17 mouse cellular contexts compared by ENCODE assay signal in genomic region chr3:21939738-21940137, GRCm38 (mm10).
DNase-seq lines count a peak whose midpoint lies in the region; ATAC-seq and TF ChIP-seq lines count a peak whose summit lies in the region.
"Had no signal": no experiment of that assay in that cellular context is flagged by ENCODE, and none has a peak within 500 bp of the region (broad histone marks: within the 10 kb centered on the region; RNA-seq: fewer than 3 reads in every experiment).

No protein-coding gene starts in this region.

- no peaks in the 10 kb centered on the region for H3K36me3 ChIP-seq in CH12.LX (replicated peaks in 1 of 2; ENCODE audit: control insufficient read depth in 1 of 2, insufficient read depth in 1 of 2, low read length in 1 of 2)
- H3K36me3 ChIP-seq: embryonic facial prominence, embryonic 12.5 days; forebrain, embryonic 15.5 days; heart, embryonic 12.5 days; hindbrain, embryonic 15.5 days had no signal

- TF ChIP-seq EP300 in CH12.LX (IDR thresholded peaks at IDR 0.05; ENCODE audit: low read length): no peak

- H3K27ac ChIP-seq in CH12.LX (ENCODE audit: insufficient read depth, low read depth): no peak overlapping the region
- H3K27ac ChIP-seq: embryonic facial prominence, embryonic 12.5 days; forebrain, embryonic 15.5 days; heart, adult 2 months; hindbrain, embryonic 15.5 days had no signal

- ATAC-seq in hematopoietic stem cell, adult 5-6 weeks (replicated peaks in 1 of 2; ENCODE audit: insufficient read depth in 1 of 2, low FRiP score in 2 of 2, low TSS enrichment in 1 of 2, low read depth in 1 of 2, poor library complexity in 2 of 2, severe bottlenecking in 2 of 2): peak; percentile 11 to 34; a peak in 3 of 4 replicates
- ATAC-seq in cerebellum, adult (ENCODE audit: insufficient number of reproducible peaks, low FRiP score, low TSS enrichment): no peak
- ATAC-seq: forebrain, embryonic 15.5 days had no signal

- no peaks in the 10 kb centered on the region for H3K9me3 ChIP-seq in CH12.LX (replicated peaks; ENCODE audit: low read length)
- H3K9me3 ChIP-seq: embryonic facial prominence, embryonic 12.5 days; forebrain, embryonic 15.5 days; heart, embryonic 12.5 days; hindbrain, embryonic 15.5 days had no signal

- 0 out of 2 replicates have a peak overlapping the region, but pooled peaks have one; percentile 27 for H3K9ac ChIP-seq in CH12.LX (ENCODE audit: insufficient read depth, low read depth)
- H3K9ac ChIP-seq: embryonic facial prominence, embryonic 12.5 days; forebrain, embryonic 15.5 days; heart, embryonic 12.5 days; hindbrain, embryonic 15.5 days had no signal

- TF ChIP-seq RAD21 in CH12.LX (IDR thresholded peaks at IDR 0.05; ENCODE audit: low read depth, low read length): no peak

- peaks cover 19 to 82% of the 10 kb centered on the region in 2 experiments for H3K4me1 ChIP-seq in CH12.LX (ENCODE audit: control insufficient read depth in 1 of 2, insufficient read depth in 2 of 2)

- H3K27me3 ChIP-seq in CH12.LX (replicated peaks): no peaks in the 10 kb centered on the region
- H3K27me3 ChIP-seq: embryonic facial prominence, embryonic 12.5 days; forebrain, embryonic 15.5 days; heart, embryonic 12.5 days; hindbrain, embryonic 15.5 days had no signal

- DNase-seq in CD4-positive helper T cell, adult 2 months (ENCODE audit: low read depth, low spot score): peak; percentile 74
- DNase-seq in CH12.LX (ENCODE audit: extremely low read depth): no peak
- DNase-seq in left cerebral cortex, adult 9 months (ENCODE audit: low spot score in 2 of 2): no peak
- DNase-seq in kidney, postnatal 10 days: no peak
- DNase-seq: adrenal gland, adult 2 months; adrenal gland, postnatal 25 days; cerebellum, adult 2 months; cerebellum, postnatal 14 days; gastrocnemius, postnatal 10 days; heart, adult 2 months; kidney, adult 11 months had no signal

- in situ Hi-C loops in CH12.LX (cut with MboI; ENCODE audit: low pct_ligation_motif_present, low pct_unique_long_range_greater_than_20kb, low sequenced_read_pairs): loop anchor here (5.0 to 25.0 kb wide), 4 partner anchors 133 to 1277 kb away; no protein-coding TSS in a partner anchor

- H3K4me2 ChIP-seq in CH12.LX (ENCODE audit: insufficient read depth, low read depth, poor library complexity, severe bottlenecking): peak overlapping the region; percentile 73
- H3K4me2 ChIP-seq: embryonic facial prominence, embryonic 12.5 days; forebrain, embryonic 15.5 days; heart, embryonic 12.5 days; hindbrain, embryonic 15.5 days had no signal

- H3K4me3 ChIP-seq in CH12.LX (replicated peaks in 1 of 3; ENCODE audit: low read depth in 2 of 3, low read length in 2 of 3, poor library complexity in 1 of 3): no peak overlapping the region
- H3K4me3 ChIP-seq: embryonic facial prominence, embryonic 12.5 days; forebrain, embryonic 15.5 days; heart, adult 2 months; heart, embryonic 12.5 days; hindbrain, embryonic 15.5 days had no signal

- TF ChIP-seq CTCF in CH12.LX (conservative IDR thresholded peaks at IDR 0.05 in 1 of 2, IDR thresholded peaks at IDR 0.05 in 1 of 2; ENCODE audit: low read depth in 2 of 2, low read length in 2 of 2): no peak

- no peaks in the 10 kb centered on the region for H3K79me2 ChIP-seq in CH12.LX (replicated peaks; ENCODE audit: control insufficient read depth, extremely low read depth, insufficient read depth, poor library complexity, severe bottlenecking)

- dilution Hi-C loops in CH12.LX (cut with MboI; ENCODE audit: extremely low pct_ligation_motif_present, extremely low pct_unique_long_range_greater_than_20kb, low sequenced_read_pairs): no loop called here

- no peak for TF ChIP-seq POLR2A in CH12.LX (IDR thresholded peaks at IDR 0.05; ENCODE audit: low read depth, low read length)

TF ChIP-seq in CH12.LX, 34 proteins besides CTCF, POLR2A, EP300 and RAD21:
- TF ChIP-seq IRF4 (IDR thresholded peaks at IDR 0.05; ENCODE audit: low read depth, low read length) (no peak), UBTF (IDR thresholded peaks at IDR 0.05; ENCODE audit: low read depth, low read length) (no peak), USF2 (conservative IDR thresholded peaks at IDR 0.05; ENCODE audit: low read depth, low read length) (no peak)
